Mouse (Mus musculus): ENCODE measurements at regions not wholly inside any gene's neighbourhood (a gene's known extent, or its start where the extent isn't known, plus 50 kb on each side); places are given as distances from the start of the nearest gene placed in this dataset.

- Histone ChIP-seq H3K27me3 (no peaks in the 10 kb centered on the region), H3K4me2 (replicated peaks) (no peak overlapping the region), H3K9me3 (no peaks in the 10 kb centered on the region), H3K4me3 (no peak overlapping the region), H3K27ac (replicated peaks) (no peak overlapping the region), H3K36me3 (no peaks in the 10 kb centered on the region), H3K4me1 (no peaks in the 10 kb centered on the region), H3K9ac (replicated peaks) (no peak overlapping the region)
- WGBS, result 75% methylated on average over 3 of the region's 3 CpGs
- ATAC-seq (ENCODE audit: low FRiP score, low read depth), result no peak
These were observed 639.2 kb upstream of the Gm11114 start for GRCm38 (mm10) chr9:84673327-84673726.

DNA sequence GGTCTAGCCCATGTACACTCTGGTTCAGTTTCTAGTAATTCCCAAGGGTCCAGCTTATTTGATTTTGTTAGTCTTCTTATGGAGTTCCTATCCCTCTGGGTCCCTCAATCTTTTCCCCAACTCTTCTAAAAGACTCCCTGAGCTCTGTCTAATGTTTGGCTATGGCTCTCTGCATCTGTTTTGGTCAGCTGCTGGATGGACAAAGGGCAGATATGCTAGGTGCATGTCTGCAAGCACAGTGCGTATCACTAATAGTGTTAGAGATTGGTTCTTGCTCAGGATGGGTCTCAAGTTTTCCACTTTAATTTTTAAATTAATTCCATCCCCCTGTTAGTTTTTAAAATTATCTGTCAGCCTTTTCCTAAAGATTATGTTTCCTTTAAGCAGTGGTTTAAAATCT is 634.2 kb upstream of the Gm11114 start:
- no peaks in the 10 kb centered on the region for H3K36me3 ChIP-seq
- no peaks in the 10 kb centered on the region for H3K9me3 ChIP-seq
- H3K4me1 ChIP-seq, result no peaks in the 10 kb centered on the region
- no peak for ATAC-seq (ENCODE audit: low FRiP score, low read depth)
- H3K9ac ChIP-seq (replicated peaks), result no peak overlapping the region
- H3K27ac ChIP-seq (replicated peaks), result no peak overlapping the region
- H3K27me3 ChIP-seq, result no peaks in the 10 kb centered on the region
- H3K4me3 ChIP-seq, result no peak overlapping the region
- WGBS, result 94% methylated on average over 1 of the region's 1 CpGs
- H3K4me2 ChIP-seq (replicated peaks), result no peak overlapping the region

GRCm38 (mm10) chr9:84718615-84719191 is 593.9 kb upstream of the Gm11114 start:
- no peak overlapping the region for H3K9ac ChIP-seq (replicated peaks)
- no peak overlapping the region for H3K4me3 ChIP-seq
- H3K27ac ChIP-seq (replicated peaks), result no peak overlapping the region
- no peaks in the 10 kb centered on the region for H3K36me3 ChIP-seq
- H3K4me2 ChIP-seq (replicated peaks), result no peak overlapping the region
- no peaks in the 10 kb centered on the region for H3K4me1 ChIP-seq
- no peaks in the 10 kb centered on the region for H3K27me3 ChIP-seq
- H3K9me3 ChIP-seq, result no peaks in the 10 kb centered on the region
- no peak for ATAC-seq (ENCODE audit: low FRiP score, low read depth)
- WGBS, result 84% methylated on average over 3 of the region's 3 CpGs

DNA sequence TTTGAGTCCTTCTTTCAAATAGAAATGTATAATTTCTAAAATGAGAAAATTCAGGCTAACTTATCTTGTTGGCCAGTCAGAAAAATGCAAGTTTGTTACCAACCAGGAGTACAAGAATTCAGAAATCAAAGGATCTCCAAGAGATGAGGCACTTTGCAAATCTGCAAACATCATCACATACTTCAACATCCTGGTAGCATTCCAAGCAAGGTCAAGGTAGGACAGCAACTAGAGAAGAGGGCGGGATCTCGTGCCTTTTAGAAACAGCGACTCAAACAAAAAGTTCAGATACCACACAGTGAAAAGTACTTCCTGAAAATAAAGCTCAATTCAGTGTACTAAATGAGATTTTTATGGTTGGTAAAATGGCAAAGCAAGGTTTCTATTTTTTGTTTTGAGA is 593.2 kb upstream of the Gm11114 start:
- no peak overlapping the region for H3K4me2 ChIP-seq (replicated peaks)
- no peaks in the 10 kb centered on the region for H3K4me1 ChIP-seq
- H3K36me3 ChIP-seq, result no peaks in the 10 kb centered on the region
- H3K4me3 ChIP-seq, result no peak overlapping the region
- WGBS, result 91% methylated on average over 3 of the region's 3 CpGs
- ATAC-seq (ENCODE audit: low FRiP score, low read depth), result no peak
- H3K9ac ChIP-seq (replicated peaks), result no peak overlapping the region
- no peak overlapping the region for H3K27ac ChIP-seq (replicated peaks)
- H3K9me3 ChIP-seq, result no peaks in the 10 kb centered on the region
- H3K27me3 ChIP-seq, result no peaks in the 10 kb centered on the region

GRCm38 (mm10) chr9:84720454-84720853 is 592.1 kb upstream of the Gm11114 start:
- no peak for ATAC-seq (ENCODE audit: low FRiP score, low read depth)
- no peak overlapping the region for H3K4me3 ChIP-seq
- WGBS, result 97% methylated on average over 2 of the region's 2 CpGs
- no peak overlapping the region for H3K9ac ChIP-seq (replicated peaks)
- H3K4me2 ChIP-seq (replicated peaks), result no peak overlapping the region
- H3K36me3 ChIP-seq, result no peaks in the 10 kb centered on the region
- no peaks in the 10 kb centered on the region for H3K4me1 ChIP-seq
- no peaks in the 10 kb centered on the region for H3K9me3 ChIP-seq
- no peak overlapping the region for H3K27ac ChIP-seq (replicated peaks)
- H3K27me3 ChIP-seq, result no peaks in the 10 kb centered on the region

GRCm38 (mm10) chr9:84739266-84739665 is 573.3 kb upstream of the Gm11114 start:
- WGBS, result 76% methylated on average over 2 of the region's 2 CpGs
- H3K4me2 ChIP-seq (replicated peaks), result no peak overlapping the region
- H3K9me3 ChIP-seq, result no peaks in the 10 kb centered on the region
- H3K27me3 ChIP-seq, result no peaks in the 10 kb centered on the region
- H3K4me1 ChIP-seq, result no peaks in the 10 kb centered on the region
- no peak overlapping the region for H3K27ac ChIP-seq (replicated peaks)
- no peak for ATAC-seq (ENCODE audit: low FRiP score, low read depth)
- H3K36me3 ChIP-seq, result no peaks in the 10 kb centered on the region
- no peak overlapping the region for H3K4me3 ChIP-seq
- H3K9ac ChIP-seq (replicated peaks), result no peak overlapping the region

GRCm38 (mm10) chr9:84740336-84740735 is 572.2 kb upstream of the Gm11114 start:
- no peak overlapping the region for H3K27ac ChIP-seq (replicated peaks)
- 71% methylated on average over 2 of the region's 2 CpGs for WGBS
- no peaks in the 10 kb centered on the region for H3K36me3 ChIP-seq
- H3K9ac ChIP-seq (replicated peaks), result no peak overlapping the region
- H3K4me2 ChIP-seq (replicated peaks), result no peak overlapping the region
- no peaks in the 10 kb centered on the region for H3K4me1 ChIP-seq
- no peaks in the 10 kb centered on the region for H3K27me3 ChIP-seq
- no peak for ATAC-seq (ENCODE audit: low FRiP score, low read depth)
- no peaks in the 10 kb centered on the region for H3K9me3 ChIP-seq
- H3K4me3 ChIP-seq, result no peak overlapping the region

GRCm38 (mm10) chr9:84754332-84754731 is 558.2 kb upstream of the Gm11114 start:
- Histone ChIP-seq H3K36me3 (no peaks in the 10 kb centered on the region), H3K4me2 (replicated peaks) (no peak overlapping the region), H3K27me3 (no peaks in the 10 kb centered on the region), H3K4me1 (no peaks in the 10 kb centered on the region), H3K27ac (replicated peaks) (no peak overlapping the region), H3K9ac (replicated peaks) (no peak overlapping the region), H3K9me3 (no peaks in the 10 kb centered on the region), H3K4me3 (no peak overlapping the region)
- peak; percentile 66 for ATAC-seq (ENCODE audit: low FRiP score, low read depth)
- WGBS, result 47% methylated on average over 1 of the region's 1 CpGs

GRCm38 (mm10) chr9:84754828-84755227 is 557.7 kb upstream of the Gm11114 start:
- Histone ChIP-seq H3K36me3 (no peaks in the 10 kb centered on the region), H3K9me3 (no peaks in the 10 kb centered on the region), H3K4me3 (no peak overlapping the region), H3K27me3 (no peaks in the 10 kb centered on the region), H3K9ac (replicated peaks) (no peak overlapping the region), H3K4me1 (no peaks in the 10 kb centered on the region), H3K27ac (replicated peaks) (no peak overlapping the region), H3K4me2 (replicated peaks) (no peak overlapping the region)
- ATAC-seq (ENCODE audit: low FRiP score, low read depth), result no peak
- WGBS, result 66% methylated on average over 2 of the region's 2 CpGs

DNA sequence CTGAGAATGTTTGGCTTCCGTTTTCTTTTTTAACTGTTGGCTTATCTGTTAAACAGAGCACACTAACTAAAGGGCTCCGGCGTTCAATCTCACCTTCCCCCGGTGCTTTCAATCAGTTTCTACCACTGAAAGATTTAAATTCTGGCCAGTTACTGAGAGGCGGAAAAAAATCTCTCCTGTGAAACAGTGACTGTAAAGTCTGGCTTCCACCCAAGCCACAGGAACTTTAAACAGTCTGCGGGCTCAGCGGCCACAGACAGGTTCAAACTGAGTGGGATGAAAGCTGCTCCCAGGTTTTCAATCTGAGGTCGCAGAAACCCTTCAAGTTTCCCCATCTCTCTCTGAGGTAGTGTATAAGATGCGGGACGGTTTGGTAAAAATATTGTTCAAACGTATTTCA is 538.2 kb upstream of the Gm11114 start:
- H3K27ac ChIP-seq (replicated peaks), result no peak overlapping the region
- ATAC-seq (ENCODE audit: low FRiP score, low read depth), result no peak
- no peaks in the 10 kb centered on the region for H3K27me3 ChIP-seq
- H3K4me3 ChIP-seq, result no peak overlapping the region
- no peak overlapping the region for H3K4me2 ChIP-seq (replicated peaks)
- 89% methylated on average over 11 of the region's 11 CpGs for WGBS
- H3K9me3 ChIP-seq, result no peaks in the 10 kb centered on the region
- no peaks in the 10 kb centered on the region for H3K36me3 ChIP-seq
- H3K9ac ChIP-seq (replicated peaks), result no peak overlapping the region
- no peaks in the 10 kb centered on the region for H3K4me1 ChIP-seq

GRCm38 (mm10) chr9:84775190-84775589 is 537.4 kb upstream of the Gm11114 start:
- ATAC-seq (ENCODE audit: low FRiP score, low read depth), result no peak
- WGBS, result 86% methylated on average over 2 of the region's 2 CpGs
- H3K9me3 ChIP-seq, result no peaks in the 10 kb centered on the region
- H3K4me1 ChIP-seq, result no peaks in the 10 kb centered on the region
- H3K36me3 ChIP-seq, result no peaks in the 10 kb centered on the region
- H3K4me2 ChIP-seq (replicated peaks), result no peak overlapping the region
- no peaks in the 10 kb centered on the region for H3K27me3 ChIP-seq
- no peak overlapping the region for H3K4me3 ChIP-seq
- H3K27ac ChIP-seq (replicated peaks), result no peak overlapping the region
- no peak overlapping the region for H3K9ac ChIP-seq (replicated peaks)

GRCm38 (mm10) chr9:84779125-84779524 is 533.4 kb upstream of the Gm11114 start:
- no peaks in the 10 kb centered on the region for H3K27me3 ChIP-seq
- no peak overlapping the region for H3K27ac ChIP-seq (replicated peaks)
- no peaks in the 10 kb centered on the region for H3K9me3 ChIP-seq
- no peaks in the 10 kb centered on the region for H3K4me1 ChIP-seq
- no peak overlapping the region for H3K4me3 ChIP-seq
- ATAC-seq (ENCODE audit: low FRiP score, low read depth), result no peak
- no peak overlapping the region for H3K9ac ChIP-seq (replicated peaks)
- H3K36me3 ChIP-seq, result no peaks in the 10 kb centered on the region
- WGBS, result 86% methylated on average over 1 of the region's 1 CpGs
- no peak overlapping the region for H3K4me2 ChIP-seq (replicated peaks)

GRCm38 (mm10) chr9:84825768-84826167 is 486.8 kb upstream of the Gm11114 start:
- no peaks in the 10 kb centered on the region for H3K9me3 ChIP-seq
- H3K27me3 ChIP-seq, result no peaks in the 10 kb centered on the region
- H3K36me3 ChIP-seq, result no peaks in the 10 kb centered on the region
- H3K4me1 ChIP-seq, result no peaks in the 10 kb centered on the region
- H3K27ac ChIP-seq (replicated peaks), result no peak overlapping the region
- ATAC-seq (ENCODE audit: low FRiP score, low read depth), result no peak
- H3K4me2 ChIP-seq (replicated peaks), result no peak overlapping the region
- no peak overlapping the region for H3K4me3 ChIP-seq
- no peak overlapping the region for H3K9ac ChIP-seq (replicated peaks)
